Mouse (Mus musculus) urinary bladder, adult 2 months (tissue): Measurements from ENCODE around the gene Ifi202b. TPM values are rescaled to one million over a fixed set of nuclear protein-coding genes. Genes with fewer than 3 reads are reported as not detected.

Experiments
- polyA plus RNA-seq: library from polyadenylated mRNA; depleted of rRNA; stranded (reverse); fragments of >200 nt; gene quantifications from 2 replicates; pipeline ENCODE4 v1.2.3, GENCODE M21; 2012; rRNA removed

Ifi202b gene
- polyA plus RNA-seq, 1 experiment: not detected

Other genes starting within 250 kb of the Ifi202b start
- 9.0 and 11.8 TPM in 2 replicates for gene Ifi207, start 241.0 kb downstream of the Ifi202b start, polyA plus RNA-seq
- 7.9 and 8.0 TPM in 2 replicates for gene Ifi204, start 215.8 kb downstream of the Ifi202b start, polyA plus RNA-seq
- 6.8 and 6.9 TPM in 2 replicates for gene Ifi211, start 69.7 kb downstream of the Ifi202b start, polyA plus RNA-seq
- gene Mndal, start 40.3 kb downstream of the Ifi202b start, polyA plus RNA-seq: 23.0 and 26.2 TPM in 2 replicates
- gene Ifi203, start 40.1 kb downstream of the Ifi202b start, polyA plus RNA-seq: 10.7 and 13.5 TPM in 2 replicates
- 5.7 and 7.0 TPM in 2 replicates for gene Ifi205, start 49.1 kb upstream of the Ifi202b start, polyA plus RNA-seq
- 0.03 and 0.08 TPM in 2 replicates for gene Olfr433, start 58.0 kb upstream of the Ifi202b start, polyA plus RNA-seq
- not detected in 2 replicates for gene Olfr432, start 66.5 kb upstream of the Ifi202b start, polyA plus RNA-seq
- gene Olfr430, start 83.9 kb upstream of the Ifi202b start, polyA plus RNA-seq: not detected in 2 replicates
- not detected in 2 replicates for gene Olfr429, start 101.6 kb upstream of the Ifi202b start, polyA plus RNA-seq
- not detected in 2 replicates for gene Olfr427, start 114.1 kb upstream of the Ifi202b start, polyA plus RNA-seq
- gene Olfr231, start 138.4 kb upstream of the Ifi202b start, polyA plus RNA-seq: not detected in 2 replicates
- not detected in 2 replicates for gene Olfr424, start 148.8 kb upstream of the Ifi202b start, polyA plus RNA-seq
- not detected in 2 replicates for gene Olfr420, start 172.9 kb upstream of the Ifi202b start, polyA plus RNA-seq
- 0.01 and 0.03 TPM in 2 replicates for gene Spta1, start 190.0 kb upstream of the Ifi202b start, polyA plus RNA-seq